Comparison of ENCODE assay signal across 9 mouse cellular contexts in the genomic region with DNA sequence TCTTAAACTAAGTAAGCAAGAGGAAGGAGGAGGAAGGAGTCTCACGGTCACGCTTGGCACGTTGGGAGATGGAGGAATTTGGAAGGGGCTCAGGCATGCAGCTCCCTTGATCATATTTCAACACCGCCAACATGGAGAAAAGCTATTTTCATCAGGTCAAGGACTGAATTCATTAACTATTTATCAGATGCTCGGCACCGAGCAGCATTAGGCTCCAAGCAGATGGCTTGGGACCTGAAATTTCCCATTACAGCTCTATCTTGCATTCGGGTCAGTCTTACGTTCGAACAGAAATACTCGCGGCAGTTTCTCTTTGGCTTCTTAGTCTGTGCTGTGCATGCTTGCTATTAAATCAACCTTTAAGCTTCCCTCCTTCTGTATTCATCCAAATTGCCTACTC.
DNase-seq lines count a peak whose midpoint lies in the region; ATAC-seq and TF ChIP-seq lines count a peak whose summit lies in the region.
"Had no signal": no experiment of that assay in that cellular context is flagged by ENCODE, and none has a peak within 500 bp of the region (broad histone marks: within the 10 kb centered on the region; RNA-seq: fewer than 3 reads in every experiment).

No protein-coding gene starts in this region.

- 66% methylated on average over 11 of the region's 11 CpGs for WGBS in midbrain, embryonic 11.5 days
- WGBS in midbrain, embryonic 10.5 days: 85% methylated on average over 11 of the region's 11 CpGs
- WGBS in hindbrain, embryonic 15.5 days: 26% methylated on average over 11 of the region's 11 CpGs

- H3K4me1 ChIP-seq in midbrain, embryonic 11.5 days (ENCODE audit: control insufficient read depth, insufficient read depth, low read length): no peaks in the 10 kb centered on the region
- no peaks in the 10 kb centered on the region for H3K4me1 ChIP-seq in midbrain, embryonic 10.5 days
- H3K4me1 ChIP-seq in hindbrain, embryonic 15.5 days (replicated peaks): no peaks in the 10 kb centered on the region

- no peaks in the 10 kb centered on the region for H3K9me3 ChIP-seq in midbrain, embryonic 11.5 days (ENCODE audit: control insufficient read depth, low read length)
- H3K9me3 ChIP-seq in midbrain, embryonic 10.5 days (replicated peaks): no peaks in the 10 kb centered on the region
- H3K9me3 ChIP-seq in hindbrain, embryonic 15.5 days: no peaks in the 10 kb centered on the region

- no peak for TF ChIP-seq CTCF in gastrocnemius, adult 2 months (IDR thresholded peaks at IDR 0.05)

- intact Hi-C loops in gastrocnemius, adult 2 months (cut with DNase I): no loop called here

- peak; percentile 64; the same call in 1 of the 2 replicates for ATAC-seq in midbrain, embryonic 11.5 days (ENCODE audit: low FRiP score)
- peak; percentile 71; the same call in 1 of the 2 replicates for ATAC-seq in hindbrain, embryonic 15.5 days (ENCODE audit: low FRiP score, low read depth)

- no peaks in the 10 kb centered on the region for H3K27me3 ChIP-seq in midbrain, embryonic 11.5 days (ENCODE audit: control insufficient read depth, insufficient read depth, low read length)
- H3K27me3 ChIP-seq in midbrain, embryonic 10.5 days (ENCODE audit: low read depth, poor library complexity, severe bottlenecking): no peaks in the 10 kb centered on the region
- H3K27me3 ChIP-seq in hindbrain, embryonic 15.5 days: no peaks in the 10 kb centered on the region
- H3K27me3 ChIP-seq: CH12.LX had no signal

- H3K4me3 ChIP-seq in gastrocnemius, adult 2 months: peak overlapping the region; percentile 57
- no peak overlapping the region for H3K4me3 ChIP-seq in midbrain, embryonic 11.5 days (ENCODE audit: low read depth, low read length)
- H3K4me3 ChIP-seq in midbrain, embryonic 10.5 days: no peak overlapping the region
- H3K4me3 ChIP-seq in hindbrain, embryonic 15.5 days: peak overlapping the region; percentile 15

- H3K36me3 ChIP-seq in midbrain, embryonic 11.5 days (ENCODE audit: control insufficient read depth, insufficient read depth, low read length): no peaks in the 10 kb centered on the region
- no peaks in the 10 kb centered on the region for H3K36me3 ChIP-seq in midbrain, embryonic 10.5 days
- H3K36me3 ChIP-seq in hindbrain, embryonic 15.5 days: no peaks in the 10 kb centered on the region

- no peak overlapping the region for H3K27ac ChIP-seq in gastrocnemius, adult 2 months
- H3K27ac ChIP-seq in midbrain, embryonic 11.5 days (ENCODE audit: low read depth, low read length): no peak overlapping the region
- no peak overlapping the region for H3K27ac ChIP-seq in midbrain, embryonic 10.5 days (replicated peaks)
- no peak overlapping the region for H3K27ac ChIP-seq in hindbrain, embryonic 15.5 days (replicated peaks)

- DNase-seq in gastrocnemius, adult 2 months: no peak
- no peak for DNase-seq in gastrocnemius, adult 8-10 months (ENCODE audit: low spot score in 2 of 2)
- DNase-seq in midbrain, embryonic 11.5 days (ENCODE audit: low spot score, missing footprints): no peak
- no peak for DNase-seq in midbrain, embryonic 10.5 days (ENCODE audit: low spot score)
- peak; percentile 27 for DNase-seq in retina, postnatal 1 day
- DNase-seq in urinary bladder, adult 2 months (ENCODE audit: low spot score): no peak
- DNase-seq in thymus, postnatal 36 days: no peak

- H3K9ac ChIP-seq in midbrain, embryonic 11.5 days (ENCODE audit: low read length): no peak overlapping the region
- H3K9ac ChIP-seq in hindbrain, embryonic 15.5 days: no peak overlapping the region

- H3K4me2 ChIP-seq in midbrain, embryonic 11.5 days: no peak overlapping the region
- peak overlapping the region; percentile 47 for H3K4me2 ChIP-seq in hindbrain, embryonic 15.5 days

Comparison
In these comparisons a context has a peak if more than half of its experiments do, and no peak if none do; other contexts are left out.
1. H3K4me3 ChIP-seq: peak in gastrocnemius, adult 2 months (single experiment) and hindbrain, embryonic 15.5 days (single experiment); none in midbrain, embryonic 11.5 days (single experiment) and midbrain, embryonic 10.5 days (single experiment).